Mouse (Mus musculus) MEL (cell line): ENCODE data around the gene Rpa1.

Source experiments
- BHLHE40 ChIP-seq: IDR thresholded peaks from 2 replicates; pipeline ENCODE4 v1.6.1; 2012; ENCODE audit warnings: low read depth, mild to moderate bottlenecking, inconsistent platforms, low read length, improper control_type of control experiment, borderline replicate concordance
- MAFK ChIP-seq: IDR thresholded peaks from 2 replicates; pipeline ENCODE4 v1.6.1; 2011; ENCODE audit warnings: low read depth, mild to moderate bottlenecking, low read length, improper control_type of control experiment, borderline replicate concordance

DNA sequence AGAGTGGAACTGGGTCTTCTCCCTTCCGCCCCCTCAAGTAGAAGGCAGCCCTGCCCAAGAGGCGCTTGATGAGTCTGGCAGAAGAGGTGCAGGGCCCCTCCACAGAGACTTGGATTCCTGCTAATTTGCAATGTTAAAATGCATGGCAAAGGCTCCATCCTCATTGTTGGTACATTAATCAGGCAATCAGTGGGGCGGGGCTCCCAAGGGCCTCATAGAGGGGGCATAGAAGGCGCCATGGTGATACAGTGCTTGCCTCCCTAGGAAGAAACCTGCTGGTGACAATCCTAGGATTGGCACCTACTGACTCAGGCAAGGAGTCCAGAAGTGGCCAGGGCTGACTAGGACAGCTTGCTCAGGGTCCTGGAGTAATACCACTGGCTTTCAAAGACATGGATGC is 86.4 kb downstream of the Rpa1 start:
- no peak for TF ChIP-seq MAFK
- TF ChIP-seq BHLHE40 = no peak
